Mouse (Mus musculus) midbrain, embryonic 11.5 days (tissue): ENCODE measurements around the gene Cldn14. TPM values are rescaled to one million over a fixed set of nuclear protein-coding genes. Genes with fewer than 3 reads are reported as not detected.

Source experiments
- ATAC-seq: fragments of 200-750 bp; cut with Nextera tagmentation; 2 replicates; pipeline ENCODE4 v1.8.0; 2017; ENCODE audit warnings: moderate TSS enrichment, moderate library complexity; ENCODE audit not compliant: low FRiP score
- DNase-seq: peaks from one replicate; pipeline ENCODE4 v3.0.0; 2015; ENCODE audit warnings: low spot score; ENCODE audit errors: missing footprints
- H3K27ac ChIP-seq: fragments of 300-500 bp; sonication (generic); 2 replicates; pipeline ENCODE4 v1.5.1; 2014; ENCODE audit warnings: low read depth, low read length
- H3K27me3 ChIP-seq: fragments of 300-500 bp; sonication (generic); 2 replicates; pipeline ENCODE4 v1.6.1; 2014; ENCODE audit warnings: mild to moderate bottlenecking, low read length, moderate library complexity, mixed read lengths; ENCODE audit not compliant: control insufficient read depth, insufficient read depth
- H3K36me3 ChIP-seq: fragments of 300-500 bp; sonication (generic); 2 replicates; pipeline ENCODE4 v1.6.1; 2014; ENCODE audit warnings: mild to moderate bottlenecking, low read length, moderate library complexity, mixed read lengths; ENCODE audit not compliant: control insufficient read depth, insufficient read depth
- H3K4me1 ChIP-seq: fragments of 300-500 bp; sonication (generic); 2 replicates; pipeline ENCODE4 v1.6.1; 2014; ENCODE audit warnings: low read length; ENCODE audit not compliant: control insufficient read depth, insufficient read depth
- H3K4me2 ChIP-seq: fragments of 300-500 bp; sonication (generic); 2 replicates; pipeline ENCODE4 v1.6.1; 2014; ENCODE audit warnings: mild to moderate bottlenecking, moderate library complexity
- H3K4me3 ChIP-seq: fragments of 300-500 bp; sonication (generic); 2 replicates; pipeline ENCODE4 v1.5.1; 2014; ENCODE audit warnings: low read depth, low read length
- H3K9ac ChIP-seq: fragments of 300-500 bp; sonication (generic); 2 replicates; pipeline ENCODE4 v1.6.1; 2014; ENCODE audit warnings: low read length
- H3K9me3 ChIP-seq: fragments of 300-500 bp; sonication (generic); 2 replicates; pipeline ENCODE4 v1.6.1; 2016; ENCODE audit warnings: low read length; ENCODE audit not compliant: control insufficient read depth
- WGBS: fragments of 180-500 bp; shearing (Covaris S2); extraction: QIAGEN DNeasy Blood & Tissue Kit; methylation state at CpG from one replicate; pipeline ENCODE4 v1.1.7; 2014; 5-methylcytosine and 5-hydroxymethylcytosine counted together
- polyA plus RNA-seq: library from polyadenylated mRNA; unstranded; fragments of >200 nt; fragmentation: Nextera tagmentation; extraction: Ambion mirVana; gene quantifications from 2 replicates; pipeline ENCODE4 v1.2.1, GENCODE M21; 2014

Cldn14 gene
- polyA plus RNA-seq, 1 experiment from 2014 or later, result not detected

DNA sequence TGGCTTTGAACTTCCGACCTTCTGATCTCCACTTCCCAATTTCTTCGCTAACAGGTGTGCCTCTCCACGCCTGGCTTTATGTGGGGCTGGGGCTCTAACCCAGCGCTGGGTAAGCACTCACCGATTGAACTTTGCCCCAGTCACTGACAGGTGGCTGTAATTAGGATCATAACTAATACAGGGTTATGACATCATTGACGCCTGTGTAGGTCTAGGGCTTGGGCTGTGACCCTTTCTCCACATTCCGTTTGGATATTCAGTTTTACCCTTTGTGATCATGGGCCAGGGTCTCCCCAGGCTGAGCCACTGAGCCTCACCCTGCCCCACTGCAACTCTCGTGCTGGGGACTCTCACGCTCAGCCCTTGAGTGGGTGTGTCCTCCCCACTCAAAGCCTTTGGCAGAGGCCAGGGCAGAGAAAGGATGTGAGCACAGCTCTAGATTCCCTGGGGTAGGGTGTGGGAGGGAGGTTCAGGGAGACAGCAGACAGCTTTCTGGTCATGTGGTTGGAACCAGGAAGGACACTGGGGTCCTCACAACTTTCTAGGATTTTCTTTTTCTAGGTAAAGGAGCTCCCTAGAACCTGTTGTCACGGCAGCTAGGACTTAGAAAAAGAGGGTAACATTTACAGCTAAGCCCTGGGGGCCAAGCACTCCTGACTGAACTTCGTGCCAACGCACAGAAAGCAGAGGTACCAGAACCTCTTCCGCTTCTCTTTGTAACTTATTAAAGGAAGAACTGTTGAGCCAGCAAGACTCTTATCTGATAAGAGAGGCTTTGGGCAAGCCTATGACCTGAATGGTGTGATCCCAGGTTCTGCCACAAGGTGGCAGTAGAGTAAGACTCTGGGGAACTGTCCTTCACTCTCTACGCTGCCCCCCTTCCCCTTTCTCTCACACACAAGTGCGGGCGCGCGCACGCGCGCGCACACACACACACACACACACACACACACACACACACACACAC lies 90.6 kb downstream of the Cldn14 start:
- Histone ChIP-seq H3K9ac (no peak overlapping the region), H3K27me3 (no peaks in the 10 kb centered on the region; the same call in 1 of the 2 replicates), H3K4me2 (peak overlapping the region; percentile 23; the same call in 1 of the 2 replicates), H3K27ac (no peak overlapping the region), H3K4me3 (no peak overlapping the region), H3K9me3 (no peaks in the 10 kb centered on the region), H3K36me3 (no peaks in the 10 kb centered on the region), H3K4me1 (no peaks in the 10 kb centered on the region)
- peak; percentile 51 for ATAC-seq
- peak; percentile 99 for DNase-seq
- 49% methylated on average over 18 of the region's 22 CpGs for WGBS

DNA sequence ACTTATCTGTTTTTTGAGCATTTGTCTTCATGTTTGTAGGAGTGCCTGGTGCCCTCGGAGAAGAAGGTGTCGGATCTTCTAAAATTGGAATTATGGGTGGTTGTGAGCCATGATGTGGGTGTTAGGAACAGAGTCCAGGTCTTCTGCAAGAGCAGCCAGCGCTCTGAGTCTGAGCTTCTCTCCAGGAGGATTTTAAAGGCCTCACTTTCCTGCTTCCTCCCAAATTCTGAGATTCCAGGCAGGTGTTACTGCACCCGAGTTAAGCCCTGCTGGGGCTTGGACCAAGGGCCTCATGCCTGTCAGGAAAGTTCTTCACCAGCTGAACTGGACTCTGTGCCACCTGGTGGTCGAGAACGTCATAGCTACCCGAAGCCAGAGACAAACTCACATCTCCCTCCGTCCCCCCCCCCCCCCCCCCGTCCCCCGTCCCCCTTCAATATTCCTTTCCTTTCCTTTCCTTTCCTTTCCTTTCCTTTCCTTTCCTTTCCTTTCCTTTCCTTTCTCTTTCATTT lies 93.2 kb downstream of the Cldn14 start:
- ATAC-seq (no peak), DNase-seq (no peak)
- Histone ChIP-seq H3K27me3 (no peaks in the 10 kb centered on the region; the same call in 1 of the 2 replicates), H3K4me3 (no peak overlapping the region), H3K9me3 (no peaks in the 10 kb centered on the region), H3K4me2 (no peak overlapping the region), H3K4me1 (no peaks in the 10 kb centered on the region), H3K36me3 (no peaks in the 10 kb centered on the region), H3K9ac (no peak overlapping the region), H3K27ac (no peak overlapping the region)
- WGBS, result 39% methylated on average over 8 of the region's 10 CpGs

DNA sequence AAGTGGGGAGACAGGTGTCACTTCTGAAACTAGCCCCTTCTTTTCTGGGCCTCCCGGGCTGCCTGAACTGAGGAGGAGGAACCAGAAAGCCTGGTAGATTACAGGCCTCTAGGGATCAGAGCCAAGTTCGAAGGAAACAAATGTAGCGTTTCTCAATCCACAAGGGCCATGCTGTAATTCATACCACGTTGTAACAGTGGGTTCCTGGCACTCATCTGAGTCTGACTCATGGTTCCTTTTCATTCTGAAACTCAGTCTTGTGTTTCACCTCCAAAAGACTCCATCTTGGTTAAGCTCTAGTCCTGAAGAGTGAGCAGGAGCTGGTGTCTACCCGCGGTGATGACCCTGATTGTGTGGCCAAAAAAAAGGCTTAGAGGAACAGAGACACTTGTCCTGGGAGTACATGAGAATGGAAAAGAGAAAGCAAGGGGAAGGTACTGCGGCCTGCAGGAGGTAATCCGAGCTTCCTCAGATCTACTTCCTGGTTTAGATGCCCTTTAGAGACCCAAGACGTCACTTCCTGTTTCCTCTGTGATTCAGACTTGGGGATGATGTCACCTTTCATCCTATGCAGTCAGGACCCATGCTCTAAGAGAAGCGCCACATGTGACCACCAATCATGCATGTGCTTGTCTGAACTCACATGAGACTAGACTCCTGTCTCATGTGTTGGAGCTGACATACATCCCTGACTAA lies 94.6 kb downstream of the Cldn14 start:
- ATAC-seq (no peak), DNase-seq (no peak)
- 81% methylated on average over 10 of the region's 10 CpGs for WGBS
- H3K9ac ChIP-seq, result no peak overlapping the region
- H3K4me1 ChIP-seq, result no peaks in the 10 kb centered on the region
- H3K27ac ChIP-seq, result no peak overlapping the region
- H3K4me2 ChIP-seq, result no peak overlapping the region
- no peak overlapping the region for H3K4me3 ChIP-seq
- H3K36me3 ChIP-seq, result no peaks in the 10 kb centered on the region
- H3K27me3 ChIP-seq, result no peaks in the 10 kb centered on the region; the same call in 1 of the 2 replicates
- no peaks in the 10 kb centered on the region for H3K9me3 ChIP-seq

DNA sequence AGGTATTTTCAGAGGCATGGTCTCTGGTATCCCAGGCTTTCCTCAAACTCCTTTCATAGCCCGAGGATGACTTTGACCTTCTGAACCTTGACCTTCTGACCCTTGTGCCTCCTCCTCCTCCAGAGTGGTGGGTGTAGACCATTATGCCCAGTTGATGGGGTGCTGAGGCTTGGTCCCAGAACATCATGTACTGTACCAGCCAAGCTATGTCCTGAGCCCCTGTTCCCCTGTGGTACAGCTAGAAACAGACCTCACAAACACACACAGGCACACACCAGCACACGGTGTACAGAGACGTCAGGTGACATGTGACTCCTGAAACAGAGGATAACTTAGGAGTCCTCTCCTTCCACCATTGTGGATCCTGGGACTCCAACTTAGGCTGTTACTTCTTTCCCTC lies 95.8 kb downstream of the Cldn14 start:
- H3K27ac ChIP-seq, result no peak overlapping the region
- ATAC-seq, result no peak

DNA sequence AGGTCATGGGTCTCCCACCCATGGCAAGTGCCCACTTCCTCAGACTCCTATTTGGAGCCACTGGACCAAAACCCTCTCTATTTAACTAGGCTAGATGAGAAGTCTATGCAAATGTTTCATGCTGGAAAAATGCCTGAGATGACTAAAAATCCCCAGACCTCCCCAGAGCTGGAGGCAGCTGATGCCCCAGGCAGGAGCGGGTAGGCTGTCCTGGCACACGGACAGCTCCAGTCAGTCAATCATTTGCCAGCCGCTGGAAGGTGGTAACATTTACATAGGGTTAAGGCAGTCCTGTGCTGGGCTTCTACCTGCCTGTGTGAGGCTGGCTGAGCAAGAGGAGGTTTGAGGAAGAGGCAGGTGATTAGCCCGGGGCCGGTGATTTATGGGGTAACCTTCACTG lies 96.5 kb downstream of the Cldn14 start:
- ATAC-seq, result no peak
- 78% methylated on average over 5 of the region's 5 CpGs for WGBS

More for the DNA sequence above, 95.8 kb downstream of the Cldn14 start:
- no peak for DNase-seq
- Histone ChIP-seq H3K4me1 (no peaks in the 10 kb centered on the region), H3K9me3 (no peaks in the 10 kb centered on the region), H3K4me3 (no peak overlapping the region), H3K4me2 (no peak overlapping the region), H3K9ac (no peak overlapping the region), H3K36me3 (no peaks in the 10 kb centered on the region), H3K27me3 (no peaks in the 10 kb centered on the region; the same call in 1 of the 2 replicates)
- WGBS, result 75% methylated on average over 3 of the region's 3 CpGs

DNA sequence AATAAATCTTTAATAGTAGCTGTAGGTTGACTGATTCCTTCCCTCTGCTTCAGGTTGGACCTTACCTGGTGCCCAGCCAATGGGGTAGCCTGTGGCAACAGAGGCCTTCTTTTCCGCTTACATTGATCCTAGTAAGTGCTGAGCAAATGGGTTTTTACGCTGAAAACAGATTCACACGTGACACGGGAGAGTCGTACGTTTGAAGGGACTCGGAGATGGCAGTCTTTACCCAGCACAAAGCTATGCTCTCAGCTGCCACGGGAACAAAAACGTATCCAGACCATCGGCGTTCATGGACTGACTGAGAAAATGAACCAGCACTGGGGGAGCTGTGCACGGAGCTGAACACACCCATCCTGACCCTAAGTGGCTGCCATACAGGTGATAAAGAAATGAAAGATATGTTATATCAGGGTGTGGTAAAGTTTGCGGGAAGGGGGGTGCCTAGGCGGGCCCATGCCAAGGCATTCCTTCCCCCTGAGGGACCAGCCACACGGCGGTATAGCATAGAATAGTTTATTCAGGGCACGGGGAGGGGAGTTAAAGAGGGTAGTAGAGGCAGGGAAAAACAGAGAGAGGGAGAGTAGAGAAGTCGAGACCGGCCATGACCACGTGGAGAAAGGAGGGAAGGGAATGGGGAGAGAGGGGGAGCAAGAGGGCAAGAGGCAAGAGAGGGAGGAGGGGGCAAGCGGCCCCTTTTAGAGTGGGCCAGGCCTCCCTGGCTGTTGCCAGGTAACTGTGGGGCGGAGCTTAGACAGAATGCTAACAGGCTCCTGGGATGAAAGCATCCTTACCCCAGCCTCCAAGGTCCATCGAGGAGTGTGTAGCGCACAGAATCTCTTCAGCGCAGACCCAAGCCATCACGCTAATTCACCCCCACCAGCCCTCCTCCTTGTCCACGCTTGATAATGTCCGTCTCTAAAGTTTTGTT lies 97.6 kb downstream of the Cldn14 start:
- DNase-seq (no peak), ATAC-seq (0 out of 2 replicates have a peak, but pooled peaks have one; percentile 19)
- Histone ChIP-seq H3K27me3 (no peaks in the 10 kb centered on the region; the same call in 1 of the 2 replicates), H3K4me2 (no peak overlapping the region), H3K4me1 (no peaks in the 10 kb centered on the region), H3K9ac (no peak overlapping the region), H3K36me3 (0 out of 2 replicates have a peak, but pooled peaks cover 2% of the 10 kb centered on the region), H3K4me3 (no peak overlapping the region), H3K27ac (no peak overlapping the region), H3K9me3 (no peaks in the 10 kb centered on the region)
- 69% methylated on average over 28 of the region's 28 CpGs for WGBS

More for the DNA sequence above, 96.5 kb downstream of the Cldn14 start:
- H3K4me2 ChIP-seq, result no peak overlapping the region
- H3K4me3 ChIP-seq, result no peak overlapping the region
- no peaks in the 10 kb centered on the region for H3K36me3 ChIP-seq
- no peak overlapping the region for H3K27ac ChIP-seq
- no peak for DNase-seq
- no peaks in the 10 kb centered on the region; the same call in 1 of the 2 replicates for H3K27me3 ChIP-seq
- H3K4me1 ChIP-seq, result no peaks in the 10 kb centered on the region
- no peaks in the 10 kb centered on the region for H3K9me3 ChIP-seq
- H3K9ac ChIP-seq, result no peak overlapping the region

DNA sequence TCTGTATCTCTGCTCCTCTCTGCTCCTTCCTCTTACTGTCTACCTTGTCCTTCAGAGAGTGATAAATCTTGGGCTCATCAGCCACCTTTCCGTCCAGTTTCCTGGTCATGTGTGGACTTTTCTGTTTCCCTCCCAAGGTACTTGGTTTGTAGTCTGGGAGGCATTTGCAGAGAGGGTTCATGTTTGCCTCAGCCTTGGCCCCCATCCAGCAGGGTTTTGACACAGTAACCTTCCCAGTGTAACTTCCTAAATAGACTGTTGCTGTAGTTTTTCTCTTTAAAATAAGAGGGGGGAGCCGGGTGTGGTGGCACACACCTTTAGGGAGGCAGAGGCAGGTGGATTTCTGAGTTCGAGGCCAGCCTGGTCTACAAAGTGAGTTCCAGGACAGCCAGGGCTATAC lies 98.7 kb downstream of the Cldn14 start:
- H3K4me1 ChIP-seq, result no peaks in the 10 kb centered on the region
- no peak for ATAC-seq
- no peak overlapping the region for H3K4me2 ChIP-seq
- 91% methylated on average over 3 of the region's 3 CpGs for WGBS
- H3K4me3 ChIP-seq, result no peak overlapping the region
- H3K9me3 ChIP-seq, result no peaks in the 10 kb centered on the region
- H3K9ac ChIP-seq, result no peak overlapping the region
- no peak overlapping the region for H3K27ac ChIP-seq
- no peak for DNase-seq
- no peaks in the 10 kb centered on the region for H3K27me3 ChIP-seq
- H3K36me3 ChIP-seq, result 0 out of 2 replicates have a peak, but pooled peaks cover 2% of the 10 kb centered on the region

DNA sequence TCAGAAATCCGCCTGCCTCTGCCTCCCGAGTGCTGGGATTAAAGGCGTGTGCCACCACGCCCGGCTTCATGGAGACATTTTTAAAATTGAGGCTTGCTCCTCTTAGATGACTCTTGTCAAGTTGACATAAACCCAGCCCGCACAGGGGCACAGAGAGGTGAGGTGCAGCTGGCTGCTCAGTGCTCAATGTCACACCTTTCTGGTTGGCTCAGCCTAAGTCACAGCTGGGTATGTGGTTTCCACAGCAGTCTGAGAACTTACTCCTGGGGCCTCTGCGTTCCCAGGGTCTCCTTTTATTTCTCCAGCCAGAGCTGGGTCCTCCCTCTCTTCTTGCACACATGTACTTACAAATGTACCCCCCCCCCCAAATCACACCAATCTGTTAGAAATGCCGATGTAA lies 100.4 kb downstream of the Cldn14 start:
- H3K9me3 ChIP-seq, result no peaks in the 10 kb centered on the region
- WGBS, result 94% methylated on average over 8 of the region's 8 CpGs
- H3K4me3 ChIP-seq, result no peak overlapping the region
- no peak overlapping the region for H3K27ac ChIP-seq
- no peak overlapping the region for H3K4me2 ChIP-seq
- ATAC-seq (no peak), DNase-seq (peak; percentile 68)
- H3K9ac ChIP-seq, result no peak overlapping the region
- no peaks in the 10 kb centered on the region for H3K27me3 ChIP-seq
- H3K4me1 ChIP-seq, result no peaks in the 10 kb centered on the region
- peaks cover 4% of the 10 kb centered on the region; the same call in 1 of the 2 replicates for H3K36me3 ChIP-seq
